9 mouse cellular contexts compared by ENCODE assay signal in genomic region chr17:57180363-57180762, GRCm38 (mm10). TPM values are rescaled to one million over a fixed set of nuclear protein-coding genes. Genes with fewer than 3 reads are reported as not detected.
DNase-seq lines count a peak whose midpoint lies in the region; ATAC-seq and TF ChIP-seq lines count a peak whose summit lies in the region.
"Had no signal": no experiment of that assay in that cellular context is flagged by ENCODE, and none has a peak within 500 bp of the region (broad histone marks: within the 10 kb centered on the region; RNA-seq: fewer than 3 reads in every experiment).

No protein-coding gene starts in this region.

- no peaks in the 10 kb centered on the region for H3K36me3 ChIP-seq in G1E (replicated peaks)
- no peaks in the 10 kb centered on the region for H3K36me3 ChIP-seq in embryonic facial prominence, embryonic 11.5 days (replicated peaks; ENCODE audit: control insufficient read depth, insufficient read depth, low read depth, low read length)
- H3K36me3 ChIP-seq in midbrain, embryonic 13.5 days = no peaks in the 10 kb centered on the region
- no peaks in the 10 kb centered on the region for H3K36me3 ChIP-seq in hindbrain, embryonic 14.5 days (replicated peaks; ENCODE audit: control insufficient read depth, insufficient read depth)
- H3K36me3 ChIP-seq: limb, embryonic 15.5 days had no signal

- no peak for ATAC-seq in G1E (ENCODE audit: extremely low read depth, insufficient number of reproducible peaks, low FRiP score, poor library complexity, severe bottlenecking)
- ATAC-seq in embryonic facial prominence, embryonic 11.5 days (replicated peaks; ENCODE audit: insufficient number of reproducible peaks, low FRiP score, low TSS enrichment, low read depth) = no peak
- no peak for ATAC-seq in midbrain, embryonic 13.5 days
- ATAC-seq in hindbrain, embryonic 14.5 days (ENCODE audit: low FRiP score) = no peak

- peak; percentile 50 for TF ChIP-seq CTCF in G1E (IDR thresholded peaks at IDR 0.05; ENCODE audit: low read depth, low read length)

- peaks cover 20% of the 10 kb centered on the region for H3K4me1 ChIP-seq in G1E (ENCODE audit: insufficient read depth, low read depth, low read length)
- H3K4me1 ChIP-seq in embryonic facial prominence, embryonic 11.5 days (ENCODE audit: control insufficient read depth, insufficient read depth, low read length) = no peaks in the 10 kb centered on the region
- no peaks in the 10 kb centered on the region for H3K4me1 ChIP-seq in midbrain, embryonic 13.5 days (replicated peaks)
- H3K4me1 ChIP-seq in hindbrain, embryonic 14.5 days (replicated peaks; ENCODE audit: control insufficient read depth, insufficient read depth, low read length) = no peaks in the 10 kb centered on the region
- H3K4me1 ChIP-seq: limb, embryonic 15.5 days had no signal

- 0 out of 2 replicates have a peak, but pooled peaks cover 2% of the 10 kb centered on the region for H3K9me3 ChIP-seq in G1E (replicated peaks)
- no peaks in the 10 kb centered on the region for H3K9me3 ChIP-seq in embryonic facial prominence, embryonic 11.5 days (replicated peaks; ENCODE audit: control insufficient read depth, low read length)
- no peaks in the 10 kb centered on the region for H3K9me3 ChIP-seq in midbrain, embryonic 13.5 days
- no peaks in the 10 kb centered on the region for H3K9me3 ChIP-seq in hindbrain, embryonic 14.5 days (ENCODE audit: control insufficient read depth, low read length)
- H3K9me3 ChIP-seq: limb, embryonic 15.5 days had no signal

- H3K27me3 ChIP-seq in G1E (ENCODE audit: insufficient read depth, low read length) = peaks cover 9% of the 10 kb centered on the region
- H3K27me3 ChIP-seq in embryonic facial prominence, embryonic 11.5 days (ENCODE audit: control insufficient read depth, insufficient read depth, low read length) = no peaks in the 10 kb centered on the region
- H3K27me3 ChIP-seq in midbrain, embryonic 13.5 days = no peaks in the 10 kb centered on the region
- no peaks in the 10 kb centered on the region for H3K27me3 ChIP-seq in hindbrain, embryonic 14.5 days (ENCODE audit: control insufficient read depth, insufficient read depth, low read length)
- H3K27me3 ChIP-seq: limb, embryonic 15.5 days had no signal

- DNase-seq in kidney, adult 9 months = peak; percentile 31
- DNase-seq in kidney, postnatal 14 days = no peak
- DNase-seq in G1E (ENCODE audit: low spot score) = no peak
- DNase-seq in embryonic facial prominence, embryonic 11.5 days (ENCODE audit: low spot score) = peak; percentile 24
- DNase-seq in spleen, postnatal 4 days (ENCODE audit: low spot score in 2 of 2) = peak; percentile 25 to 69
- DNase-seq in urinary bladder, postnatal 36 days (ENCODE audit: low spot score in 2 of 2) = no peak
- DNase-seq in hindbrain, embryonic 14.5 days (ENCODE audit: low spot score) = no peak

- no peak overlapping the region for H3K27ac ChIP-seq in embryonic facial prominence, embryonic 11.5 days (replicated peaks; ENCODE audit: low read depth, low read length)
- H3K27ac ChIP-seq in midbrain, embryonic 13.5 days = no peak overlapping the region
- H3K27ac ChIP-seq in hindbrain, embryonic 14.5 days = no peak overlapping the region
- H3K27ac ChIP-seq: limb, embryonic 15.5 days had no signal

- no peak overlapping the region for H3K9ac ChIP-seq in embryonic facial prominence, embryonic 11.5 days (replicated peaks; ENCODE audit: low read length)
- H3K9ac ChIP-seq in midbrain, embryonic 13.5 days (replicated peaks) = no peak overlapping the region
- no peak overlapping the region for H3K9ac ChIP-seq in hindbrain, embryonic 14.5 days
- H3K9ac ChIP-seq: limb, embryonic 15.5 days had no signal

- no peak overlapping the region for H3K4me2 ChIP-seq in embryonic facial prominence, embryonic 11.5 days (ENCODE audit: low read depth, low read length)
- H3K4me2 ChIP-seq in midbrain, embryonic 13.5 days (replicated peaks) = no peak overlapping the region
- H3K4me2 ChIP-seq in hindbrain, embryonic 14.5 days (replicated peaks) = no peak overlapping the region
- H3K4me2 ChIP-seq: limb, embryonic 15.5 days had no signal

- 33% methylated on average over 8 of the region's 8 CpGs for WGBS in embryonic facial prominence, embryonic 11.5 days
- 31% methylated on average over 8 of the region's 8 CpGs for WGBS in midbrain, embryonic 13.5 days
- WGBS in hindbrain, embryonic 14.5 days = 37% methylated on average over 8 of the region's 8 CpGs

- H3K4me3 ChIP-seq in G1E (ENCODE audit: low read depth, low read length) = no peak overlapping the region
- no peak overlapping the region for H3K4me3 ChIP-seq in embryonic facial prominence, embryonic 11.5 days (ENCODE audit: low read depth, low read length)
- H3K4me3 ChIP-seq in midbrain, embryonic 13.5 days (replicated peaks) = no peak overlapping the region
- H3K4me3 ChIP-seq in hindbrain, embryonic 14.5 days (replicated peaks; ENCODE audit: low read length) = no peak overlapping the region
- H3K4me3 ChIP-seq: limb, embryonic 15.5 days had no signal

RNA-seq across cellular contexts. Expression of gene Tnfsf14, which starts 13.6 kb away (rescaled TPM):
- total RNA-seq in G1E (2014; fragmentation: Nextera tagmentation) (not detected in 2 replicates), G1E (2017) (0.55 and 0.81 TPM in 2 replicates)
- 0.05 and 0.12 TPM in 2 replicates for polyA plus RNA-seq in G1E (2012)
- 0.25 TPM in 1 of 2 replicates, not detected in the other for polyA plus RNA-seq in embryonic facial prominence, embryonic 11.5 days (2014; fragmentation: Nextera tagmentation; extraction: Ambion mirVana)
- polyA plus RNA-seq in midbrain, embryonic 13.5 days (2015; fragmentation: Nextera tagmentation; extraction: Ambion mirVana) = not detected in 2 replicates
- polyA plus RNA-seq in hindbrain, embryonic 14.5 days (2014; fragmentation: Nextera tagmentation; extraction: Ambion mirVana) = 0.13 TPM in 1 of 2 replicates, not detected in the other

RNA-seq across cellular contexts. Expression of gene Cd70, which starts 30.8 kb away (rescaled TPM):
- not detected in 2 replicates for total RNA-seq in G1E (2014; fragmentation: Nextera tagmentation)
- not detected in 2 replicates for total RNA-seq in G1E (2017)
- not detected in 2 replicates for polyA plus RNA-seq in G1E (2012)
- polyA plus RNA-seq in embryonic facial prominence, embryonic 11.5 days (2014; fragmentation: Nextera tagmentation; extraction: Ambion mirVana) = not detected in 2 replicates
- 0.44 and 0.82 TPM in 2 replicates for polyA plus RNA-seq in midbrain, embryonic 13.5 days (2015; fragmentation: Nextera tagmentation; extraction: Ambion mirVana)
- 1.5 and 1.7 TPM in 2 replicates for polyA plus RNA-seq in hindbrain, embryonic 14.5 days (2014; fragmentation: Nextera tagmentation; extraction: Ambion mirVana)
- polyA plus RNA-seq: limb, embryonic 15.5 days had no signal

RNA-seq across cellular contexts. Expression of gene C3, which starts 47.6 kb away (rescaled TPM):
- not detected in 2 replicates for total RNA-seq in G1E (2014; fragmentation: Nextera tagmentation)
- total RNA-seq in G1E (2017) = 0.27 and 3.6 TPM in 2 replicates
- 0.04 and 0.10 TPM in 2 replicates for polyA plus RNA-seq in G1E (2012)
- polyA plus RNA-seq in embryonic facial prominence, embryonic 11.5 days (2014; fragmentation: Nextera tagmentation; extraction: Ambion mirVana) = 0.35 and 0.46 TPM in 2 replicates
- 0.34 and 1.1 TPM in 2 replicates for polyA plus RNA-seq in midbrain, embryonic 13.5 days (2015; fragmentation: Nextera tagmentation; extraction: Ambion mirVana)
- 2.0 and 2.7 TPM in 2 replicates for polyA plus RNA-seq in hindbrain, embryonic 14.5 days (2014; fragmentation: Nextera tagmentation; extraction: Ambion mirVana)

Comparison
In these comparisons a context has a peak if more than half of its experiments do, and no peak if none do; other contexts are left out.
1. DNase-seq: peak in kidney, adult 9 months (single experiment), embryonic facial prominence, embryonic 11.5 days (single experiment) and spleen, postnatal 4 days (2 of 2); none in kidney, postnatal 14 days (single experiment), G1E (single experiment), urinary bladder, postnatal 36 days (0 of 2) and hindbrain, embryonic 14.5 days (single experiment).